Mouse (Mus musculus) ES-E14 (cell line): ENCODE data around the gene Serpina1e. TPM values are rescaled to one million over a fixed set of nuclear protein-coding genes. Genes with fewer than 3 reads are reported as not detected.
A peak's percentile ranks its signal among the peaks of the same experiment; 100 is the strongest.

ENCODE experiments used
- DNase-seq: peaks from one replicate; pipeline ENCODE4 v3.0.0-alpha.2; 2013; ENCODE audit warnings: low read depth, low spot score
- H3K27ac ChIP-seq: 2 replicates; pipeline ENCODE4 v1.5.1; 2012; ENCODE audit warnings: low read depth, mild to moderate bottlenecking, low read length, moderate library complexity, mixed read lengths; ENCODE audit not compliant: poor library complexity, insufficient read depth, severe bottlenecking
- H3K36me3 ChIP-seq: 2 replicates; pipeline ENCODE4 v1.6.1; 2012; ENCODE audit warnings: mild to moderate bottlenecking, low read length, moderate library complexity, mixed read lengths; ENCODE audit not compliant: control insufficient read depth, poor library complexity, insufficient read depth, severe bottlenecking
- H3K4me1 ChIP-seq, 2 experiments: fragments of 150-350 bp in 1 of 2; sonication (generic) in 1 of 2; 2 replicates each; pipeline ENCODE4 v1.6.1; 2012; ENCODE audit warnings: low read length in 2 of 2, mild to moderate bottlenecking in 1 of 2, mixed read lengths in 1 of 2; ENCODE audit not compliant: control insufficient read depth in 2 of 2, insufficient read depth in 2 of 2, poor library complexity in 1 of 2
- H3K4me3 ChIP-seq, 2 experiments: fragments of 150-350 bp in 1 of 2; sonication (generic) in 1 of 2; 2 replicates each; pipeline ENCODE4 v1.5.1; 2012; ENCODE audit warnings: low read length in 2 of 2, low read depth in 1 of 2, mild to moderate bottlenecking in 1 of 2, mixed read lengths in 1 of 2; ENCODE audit not compliant: insufficient read depth in 1 of 2, poor library complexity in 1 of 2, severe bottlenecking in 1 of 2
- H3K9ac ChIP-seq: 2 replicates; pipeline ENCODE4 v1.6.1; 2012; ENCODE audit warnings: low read depth, mild to moderate bottlenecking, low read length, mixed read lengths; ENCODE audit not compliant: poor library complexity, insufficient read depth, severe bottlenecking
- H3K9me3 ChIP-seq: fragments of 150-350 bp; sonication (generic); 2 replicates; pipeline ENCODE4 v1.6.1; 2012; ENCODE audit warnings: low read depth, mild to moderate bottlenecking, low read length; ENCODE audit not compliant: control insufficient read depth, insufficient read depth
- CHD2 ChIP-seq: IDR thresholded peaks from 2 replicates; pipeline ENCODE4 v1.6.1; 2014; ENCODE audit warnings: mild to moderate bottlenecking, low read depth, low read length, inconsistent platforms
- HCFC1 ChIP-seq: IDR thresholded peaks from 2 replicates; pipeline ENCODE4 v1.6.1; 2012; ENCODE audit warnings: low read length, inconsistent platforms, borderline replicate concordance; ENCODE audit not compliant: insufficient read depth
- MAFK ChIP-seq: IDR thresholded peaks from 2 replicates; pipeline ENCODE4 v1.6.1; 2014; ENCODE audit warnings: mild to moderate bottlenecking, low read depth, low read length, inconsistent platforms; ENCODE audit not compliant: insufficient read depth
- ZC3H11A ChIP-seq: IDR thresholded peaks from 2 replicates; pipeline ENCODE4 v1.6.1; 2012; ENCODE audit warnings: low read depth, mild to moderate bottlenecking, inconsistent platforms, low read length, borderline replicate concordance
- ZNF384 ChIP-seq: IDR thresholded peaks from 2 replicates; pipeline ENCODE4 v1.6.1; 2012; ENCODE audit warnings: low read depth, low read length, inconsistent platforms
- in situ Hi-C, 2 experiments: fragments of 600-800 bp; cut with MboI; formaldehyde crosslinking; loops; one replicate each; pipeline ENCODE4 v1.15.1; 2025; ENCODE audit warnings: low sequenced_read_pairs in 2 of 2, inconsistent platforms in 1 of 2; ENCODE audit not compliant: unreplicated experiment in 2 of 2
- total RNA-seq: library from RNA; depleted of rRNA; stranded (reverse); fragments of 300-350 nt; gene quantifications from 2 replicates; pipeline ENCODE4 v1.2.3, GENCODE M21; 2012

Gene Serpina1e
- total RNA-seq, 1 experiment: not detected

- Histone ChIP-seq H3K36me3 (no peaks in the 10 kb centered on the region), H3K4me1 (no peaks in the 10 kb centered on the region), H3K9me3 (no peaks in the 10 kb centered on the region; the same call in 1 of the 2 replicates), H3K9ac (no peak overlapping the region), H3K4me3 (no peak overlapping the region), H3K27ac (no peak overlapping the region)
- no peak for TF ChIP-seq MAFK
- TF ChIP-seq CHD2: no peak
- TF ChIP-seq HCFC1: no peak
- TF ChIP-seq ZC3H11A: no peak
- no peak for TF ChIP-seq ZNF384
- DNase-seq: no peak
- in situ Hi-C loops: loop anchor here (5.0 to 10.0 kb wide), 2 partner anchors 413 to 415 kb away; no protein-coding TSS in a partner anchor
These were observed 40.8 kb upstream of the Serpina1e start for GRCm38 (mm10) chr12:103999611-104000010.

- H3K9me3 ChIP-seq: no peaks in the 10 kb centered on the region; the same call in 1 of the 2 replicates
- no peak overlapping the region for H3K27ac ChIP-seq
- H3K36me3 ChIP-seq: no peaks in the 10 kb centered on the region
- in situ Hi-C loops: loop anchor here (5.0 to 10.0 kb wide), 2 partner anchors 416 to 418 kb away; no protein-coding TSS in a partner anchor
- no peak overlapping the region for H3K4me3 ChIP-seq
- TF ChIP-seq ZC3H11A: no peak
- DNase-seq: no peak
- H3K4me1 ChIP-seq: no peaks in the 10 kb centered on the region
- H3K9ac ChIP-seq: no peak overlapping the region
These were observed 37.7 kb upstream of the Serpina1e start for GRCm38 (mm10) chr12:103996513-103996912.

DNA sequence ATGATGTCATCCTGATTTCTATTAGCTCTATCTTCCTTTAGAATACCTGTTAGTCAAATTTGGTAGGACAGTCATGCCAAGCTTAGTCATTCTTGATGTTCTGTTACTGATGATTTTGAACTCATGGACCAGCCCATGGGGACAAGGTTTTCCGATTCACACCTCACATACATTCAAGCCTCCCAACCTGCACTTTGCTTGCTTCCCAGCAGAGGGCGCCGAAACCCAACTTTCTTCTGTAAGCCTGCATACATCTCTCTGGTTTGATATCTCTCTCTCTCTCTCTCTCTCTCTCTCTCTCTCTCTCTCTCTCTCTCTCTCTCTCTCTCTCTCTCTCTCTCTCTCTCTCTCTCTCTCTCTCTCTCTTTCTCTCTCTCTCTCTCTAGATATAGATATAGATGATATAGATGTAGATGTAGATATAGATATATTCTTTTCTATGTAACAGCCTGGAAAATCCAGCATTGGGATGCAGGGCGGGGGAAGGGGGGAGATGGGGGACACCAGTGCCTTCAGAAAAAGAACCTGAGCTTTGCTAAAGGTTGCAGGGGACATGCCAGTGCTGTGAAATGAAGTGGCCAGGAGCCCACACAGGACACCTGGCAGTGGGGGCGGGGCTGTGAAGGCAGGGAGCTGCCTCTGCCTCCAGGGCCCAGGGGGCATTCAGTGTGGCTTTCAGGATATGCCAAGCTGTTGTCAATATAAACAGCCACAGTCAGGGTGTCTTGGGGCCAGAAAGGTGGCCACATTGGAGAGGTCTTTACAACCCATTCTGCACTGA is 36.7 kb upstream of the Serpina1e start:
- H3K27ac ChIP-seq: no peak overlapping the region
- H3K4me1 ChIP-seq: no peaks in the 10 kb centered on the region
- no peaks in the 10 kb centered on the region for H3K9me3 ChIP-seq
- in situ Hi-C loops: loop anchor here (5.0 to 10.0 kb wide), 2 partner anchors 417 to 419 kb away; no protein-coding TSS in a partner anchor
- H3K36me3 ChIP-seq: no peaks in the 10 kb centered on the region
- H3K4me3 ChIP-seq: no peak overlapping the region
- peak; percentile 46 for DNase-seq
- H3K9ac ChIP-seq: no peak overlapping the region
- no peak for TF ChIP-seq HCFC1
- no peak for TF ChIP-seq ZNF384
- TF ChIP-seq MAFK: no peak
- no peak for TF ChIP-seq CHD2
- TF ChIP-seq ZC3H11A: peak; percentile 51; the same call in 1 of the 2 replicates

DNA sequence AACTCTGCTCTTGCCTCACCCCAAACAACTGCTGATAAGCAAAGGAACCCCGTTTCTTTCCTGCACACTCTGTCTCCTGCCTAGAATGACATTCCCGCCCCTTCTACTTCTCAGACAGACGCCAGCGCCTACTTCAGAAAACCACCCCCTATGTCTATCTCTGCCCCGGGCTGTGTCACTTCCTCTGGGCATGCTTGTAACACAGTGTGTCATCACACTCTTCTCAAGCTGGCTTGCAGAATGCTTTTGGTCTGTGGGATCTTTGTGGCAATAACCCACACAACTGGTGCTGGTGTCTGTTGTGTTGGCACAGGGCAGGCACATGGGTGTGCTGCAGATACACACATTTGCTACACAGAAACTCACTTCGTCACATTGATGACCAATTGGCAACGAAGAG is 34.2 kb upstream of the Serpina1e start:
- no peaks in the 10 kb centered on the region for H3K9me3 ChIP-seq
- no peak overlapping the region for H3K4me3 ChIP-seq
- no peaks in the 10 kb centered on the region for H3K4me1 ChIP-seq
- no peak for TF ChIP-seq MAFK
- TF ChIP-seq CHD2: no peak
- TF ChIP-seq ZNF384: no peak
- no peak for TF ChIP-seq HCFC1
- TF ChIP-seq ZC3H11A: no peak
- H3K27ac ChIP-seq: no peak overlapping the region
- DNase-seq: no peak
- no peak overlapping the region for H3K9ac ChIP-seq
- no peaks in the 10 kb centered on the region for H3K36me3 ChIP-seq
- in situ Hi-C loops: loop anchor here in 1 of 2 experiments (10.0 kb wide), 1 partner anchor 422 kb away; no protein-coding TSS in a partner anchor
